In the genomic region with DNA sequence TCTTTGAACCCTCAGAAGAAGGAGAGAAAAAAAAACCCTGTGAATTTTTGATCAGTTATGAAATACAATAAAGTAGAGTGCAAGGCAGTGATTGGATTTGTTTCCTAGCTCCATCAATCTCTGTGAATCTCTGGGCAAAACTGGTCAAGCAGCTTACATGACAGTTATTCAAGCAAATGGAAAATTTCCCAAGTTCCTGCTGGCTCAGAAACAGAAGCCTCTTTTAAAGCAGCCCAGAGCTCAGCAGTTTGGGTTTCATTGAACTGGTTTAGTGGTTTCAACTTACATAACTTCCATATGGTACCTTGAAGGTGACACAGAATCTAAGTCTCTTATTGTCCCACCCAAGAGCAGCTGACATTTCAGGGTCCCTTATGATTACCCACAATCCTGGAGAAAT, we compare ENCODE assay signal across 21 mouse cellular contexts.
A peak's percentile ranks its signal among the peaks of the same experiment; 100 is the strongest.
DNase-seq lines count a peak whose midpoint lies in the region; ATAC-seq and TF ChIP-seq lines count a peak whose summit lies in the region.
"Had no signal": no experiment of that assay in that cellular context is flagged by ENCODE, and none has a peak within 500 bp of the region (broad histone marks: within the 10 kb centered on the region; RNA-seq: fewer than 3 reads in every experiment).

No protein-coding gene starts in this region.

- H3K9me3 ChIP-seq in embryonic facial prominence, embryonic 14.5 days (ENCODE audit: control insufficient read depth, low read length), result no peaks in the 10 kb centered on the region
- H3K9me3 ChIP-seq: embryonic facial prominence, embryonic 12.5 days; forebrain, embryonic 13.5 days; heart, embryonic 10.5 days; hindbrain, embryonic 12.5 days had no signal

- no peak overlapping the region for H3K4me3 ChIP-seq in layer of hippocampus, adult 2 months
- no peak overlapping the region for H3K4me3 ChIP-seq in embryonic facial prominence, embryonic 14.5 days (ENCODE audit: low read depth, low read length)
- H3K4me3 ChIP-seq: embryonic facial prominence, embryonic 12.5 days; forebrain, embryonic 13.5 days; heart, embryonic 10.5 days; hindbrain, embryonic 12.5 days had no signal

- peak; percentile 74; the same call in 1 of the 2 replicates for ATAC-seq in embryonic facial prominence, embryonic 14.5 days (ENCODE audit: low read depth)
- ATAC-seq: forebrain, embryonic 13.5 days; forebrain, postnatal 0 days; hindbrain, postnatal 0 days had no signal

- no peak for DNase-seq in layer of hippocampus, adult 2 months (ENCODE audit: low spot score in 2 of 2)
- DNase-seq in layer of hippocampus, postnatal 14 days (ENCODE audit: low spot score in 2 of 2), result no peak
- peak; percentile 83 for DNase-seq in brain, adult 2 months (ENCODE audit: low read depth, low spot score)
- peak; percentile 81 for DNase-seq in embryonic facial prominence, embryonic 14.5 days (ENCODE audit: low spot score)
- no peak for DNase-seq in ovary, adult 18-20 months (ENCODE audit: low spot score)
- no peak for DNase-seq in heart, adult 9 months (ENCODE audit: low spot score in 2 of 2)
- DNase-seq: adrenal gland, adult 8-10 months; adrenal gland, postnatal 36 days; cerebellum, adult 11 months; cerebellum, adult 8-10 months; cerebellum, postnatal 36 days; forebrain, postnatal 0 days; gastrocnemius, postnatal 36 days; heart, adult 11 months; heart, postnatal 10 days; heart, postnatal 4 days had no signal

- no peaks in the 10 kb centered on the region for H3K27me3 ChIP-seq in embryonic facial prominence, embryonic 14.5 days (replicated peaks; ENCODE audit: control insufficient read depth, insufficient read depth, low read length)
- H3K27me3 ChIP-seq: embryonic facial prominence, embryonic 12.5 days; forebrain, embryonic 13.5 days; hindbrain, embryonic 12.5 days had no signal

- H3K27ac ChIP-seq in layer of hippocampus, adult 2 months, result peak overlapping the region; percentile 68
- no peak overlapping the region for H3K27ac ChIP-seq in embryonic facial prominence, embryonic 14.5 days (replicated peaks; ENCODE audit: low read depth, low read length)
- H3K27ac ChIP-seq: embryonic facial prominence, embryonic 12.5 days; forebrain, embryonic 13.5 days; heart, embryonic 10.5 days; hindbrain, embryonic 12.5 days; hindbrain, postnatal 0 days had no signal

- H3K9ac ChIP-seq in embryonic facial prominence, embryonic 14.5 days (ENCODE audit: low read depth, low read length), result no peak overlapping the region
- H3K9ac ChIP-seq: embryonic facial prominence, embryonic 12.5 days; forebrain, embryonic 13.5 days; forebrain, postnatal 0 days; hindbrain, embryonic 12.5 days had no signal

- no peak for TF ChIP-seq CTCF in layer of hippocampus, adult 2 months (conservative IDR thresholded peaks at IDR 0.05)

- no peaks in the 10 kb centered on the region for H3K4me1 ChIP-seq in embryonic facial prominence, embryonic 14.5 days (ENCODE audit: control insufficient read depth, insufficient read depth, low read length)
- H3K4me1 ChIP-seq: embryonic facial prominence, embryonic 12.5 days; forebrain, embryonic 13.5 days; heart, embryonic 10.5 days; hindbrain, embryonic 12.5 days had no signal

- no peak overlapping the region for H3K4me2 ChIP-seq in embryonic facial prominence, embryonic 14.5 days (ENCODE audit: low read depth, low read length)
- H3K4me2 ChIP-seq: embryonic facial prominence, embryonic 12.5 days; forebrain, embryonic 13.5 days; hindbrain, embryonic 12.5 days had no signal

- H3K36me3 ChIP-seq in embryonic facial prominence, embryonic 14.5 days (ENCODE audit: control insufficient read depth, insufficient read depth, low read length), result no peaks in the 10 kb centered on the region
- H3K36me3 ChIP-seq: embryonic facial prominence, embryonic 12.5 days; heart, embryonic 10.5 days; hindbrain, embryonic 12.5 days had no signal

Comparison
In these comparisons a context has a peak if more than half of its experiments do, and no peak if none do; other contexts are left out.
1. DNase-seq: peak in brain, adult 2 months (single experiment) and embryonic facial prominence, embryonic 14.5 days (single experiment); none in layer of hippocampus, adult 2 months (0 of 2), layer of hippocampus, postnatal 14 days (0 of 2), ovary, adult 18-20 months (single experiment) and heart, adult 9 months (0 of 2).